25 mouse cellular contexts compared by ENCODE assay signal in genomic region chrX:70094259-70094658, GRCm38 (mm10).
DNase-seq lines count a peak whose midpoint lies in the region; ATAC-seq and TF ChIP-seq lines count a peak whose summit lies in the region.
"Had no signal": no experiment of that assay in that cellular context is flagged by ENCODE, and none has a peak within 500 bp of the region (broad histone marks: within the 10 kb centered on the region; RNA-seq: fewer than 3 reads in every experiment).

No protein-coding gene starts in this region.

- H3K9me3 ChIP-seq in hindbrain, embryonic 14.5 days (ENCODE audit: control insufficient read depth, low read length): no peaks in the 10 kb centered on the region
- no peaks in the 10 kb centered on the region for H3K9me3 ChIP-seq in hindbrain, embryonic 12.5 days (replicated peaks)
- no peaks in the 10 kb centered on the region for H3K9me3 ChIP-seq in lung, embryonic 14.5 days (ENCODE audit: low read depth, low read length)
- no peaks in the 10 kb centered on the region for H3K9me3 ChIP-seq in lung, postnatal 0 days (ENCODE audit: low read length)
- H3K9me3 ChIP-seq in embryonic facial prominence, embryonic 12.5 days: no peaks in the 10 kb centered on the region
- no peaks in the 10 kb centered on the region for H3K9me3 ChIP-seq in midbrain, embryonic 16.5 days (replicated peaks; ENCODE audit: control insufficient read depth, low read length, poor library complexity, severe bottlenecking)
- H3K9me3 ChIP-seq: forebrain, embryonic 12.5 days; heart, embryonic 10.5 days; neural tube, embryonic 15.5 days had no signal

- no peak overlapping the region for H3K27ac ChIP-seq in hindbrain, embryonic 14.5 days
- no peak overlapping the region for H3K27ac ChIP-seq in hindbrain, embryonic 12.5 days
- H3K27ac ChIP-seq in lung, embryonic 14.5 days (ENCODE audit: low read depth): no peak overlapping the region
- no peak overlapping the region for H3K27ac ChIP-seq in lung, postnatal 0 days (ENCODE audit: low read length)
- H3K27ac ChIP-seq in embryonic facial prominence, embryonic 12.5 days: no peak overlapping the region
- no peak overlapping the region for H3K27ac ChIP-seq in midbrain, embryonic 16.5 days (ENCODE audit: low read length)
- H3K27ac ChIP-seq: forebrain, embryonic 12.5 days; heart, embryonic 10.5 days; left cerebral cortex, adult 2 months; neural tube, embryonic 15.5 days; stomach, postnatal 0 days had no signal

- H3K36me3 ChIP-seq in hindbrain, embryonic 14.5 days (replicated peaks; ENCODE audit: control insufficient read depth, insufficient read depth): no peaks in the 10 kb centered on the region
- H3K36me3 ChIP-seq in hindbrain, embryonic 12.5 days: no peaks in the 10 kb centered on the region
- H3K36me3 ChIP-seq in lung, embryonic 14.5 days (ENCODE audit: insufficient read depth): no peaks in the 10 kb centered on the region
- H3K36me3 ChIP-seq in lung, postnatal 0 days (ENCODE audit: insufficient read depth, low read length): no peaks in the 10 kb centered on the region
- no peaks in the 10 kb centered on the region for H3K36me3 ChIP-seq in embryonic facial prominence, embryonic 12.5 days
- no peaks in the 10 kb centered on the region for H3K36me3 ChIP-seq in midbrain, embryonic 16.5 days (ENCODE audit: control insufficient read depth, insufficient read depth, low read length)
- H3K36me3 ChIP-seq: forebrain, embryonic 12.5 days; heart, embryonic 10.5 days; neural tube, embryonic 15.5 days had no signal

- ATAC-seq in hindbrain, embryonic 14.5 days (ENCODE audit: low FRiP score): no peak
- no peak for ATAC-seq in hindbrain, embryonic 12.5 days (ENCODE audit: low FRiP score)
- no peak for ATAC-seq in lung, embryonic 14.5 days (ENCODE audit: insufficient read depth)
- ATAC-seq in lung, postnatal 0 days: no peak
- ATAC-seq in embryonic facial prominence, embryonic 12.5 days (ENCODE audit: insufficient number of reproducible peaks, insufficient read depth, low FRiP score, low TSS enrichment): peak; percentile 35; the same call in 1 of the 2 replicates
- ATAC-seq in midbrain, embryonic 16.5 days: no peak
- no peak for ATAC-seq in frontal cortex, adult (ENCODE audit: low TSS enrichment)
- ATAC-seq: CD4-positive, CD25-positive, alpha-beta regulatory T cell, adult 4 months; inflammation-experienced regulatory T-cells, adult 6 months; liver, postnatal 0 days had no signal

- no peak for TF ChIP-seq CTCF in lung, embryonic 14.5 days (IDR thresholded peaks at IDR 0.05; ENCODE audit: low read depth)
- no peak for TF ChIP-seq CTCF in lung, postnatal 0 days (IDR thresholded peaks at IDR 0.05)

- H3K4me3 ChIP-seq in hindbrain, embryonic 14.5 days (replicated peaks; ENCODE audit: low read length): no peak overlapping the region
- no peak overlapping the region for H3K4me3 ChIP-seq in hindbrain, embryonic 12.5 days
- no peak overlapping the region for H3K4me3 ChIP-seq in lung, embryonic 14.5 days (ENCODE audit: low read depth, low read length)
- H3K4me3 ChIP-seq in lung, postnatal 0 days (ENCODE audit: low read depth, low read length): no peak overlapping the region
- H3K4me3 ChIP-seq in embryonic facial prominence, embryonic 12.5 days: no peak overlapping the region
- no peak overlapping the region for H3K4me3 ChIP-seq in midbrain, embryonic 16.5 days (ENCODE audit: low read depth, low read length)
- H3K4me3 ChIP-seq: forebrain, embryonic 12.5 days; heart, embryonic 10.5 days; left cerebral cortex, adult 2 months; neural tube, embryonic 15.5 days had no signal

- no peaks in the 10 kb centered on the region for H3K4me1 ChIP-seq in hindbrain, embryonic 14.5 days (replicated peaks; ENCODE audit: control insufficient read depth, insufficient read depth, low read length)
- no peaks in the 10 kb centered on the region for H3K4me1 ChIP-seq in hindbrain, embryonic 12.5 days
- H3K4me1 ChIP-seq in lung, embryonic 14.5 days (ENCODE audit: insufficient read depth): no peaks in the 10 kb centered on the region
- H3K4me1 ChIP-seq in lung, postnatal 0 days (ENCODE audit: insufficient read depth, low read depth, low read length): no peaks in the 10 kb centered on the region
- H3K4me1 ChIP-seq in embryonic facial prominence, embryonic 12.5 days: no peaks in the 10 kb centered on the region; the same call in 1 of the 2 replicates
- H3K4me1 ChIP-seq in midbrain, embryonic 16.5 days (ENCODE audit: control insufficient read depth, insufficient read depth, low read length): no peaks in the 10 kb centered on the region
- H3K4me1 ChIP-seq: forebrain, embryonic 12.5 days; heart, embryonic 10.5 days; neural tube, embryonic 15.5 days had no signal

- TF ChIP-seq EP300 in lung, postnatal 0 days (IDR thresholded peaks at IDR 0.05): no peak

- WGBS in hindbrain, embryonic 14.5 days: 42% methylated on average over 4 of the region's 4 CpGs
- WGBS in hindbrain, embryonic 12.5 days: 42% methylated on average over 4 of the region's 4 CpGs
- WGBS in lung, embryonic 14.5 days: 30% methylated on average over 4 of the region's 4 CpGs
- WGBS in lung, postnatal 0 days: 42% methylated on average over 4 of the region's 4 CpGs
- 17% methylated on average over 4 of the region's 4 CpGs for WGBS in embryonic facial prominence, embryonic 12.5 days
- WGBS in midbrain, embryonic 16.5 days: 49% methylated on average over 4 of the region's 4 CpGs

- no peak overlapping the region for H3K4me2 ChIP-seq in hindbrain, embryonic 14.5 days (replicated peaks)
- no peak overlapping the region for H3K4me2 ChIP-seq in hindbrain, embryonic 12.5 days (replicated peaks)
- H3K4me2 ChIP-seq in lung, embryonic 14.5 days: no peak overlapping the region
- H3K4me2 ChIP-seq in lung, postnatal 0 days (replicated peaks; ENCODE audit: low read depth, low read length): no peak overlapping the region
- H3K4me2 ChIP-seq in embryonic facial prominence, embryonic 12.5 days (replicated peaks): no peak overlapping the region
- H3K4me2 ChIP-seq in midbrain, embryonic 16.5 days (ENCODE audit: low read length): no peak overlapping the region
- H3K4me2 ChIP-seq: forebrain, embryonic 12.5 days; liver, embryonic 11.5 days; midbrain, embryonic 11.5 days; neural tube, embryonic 15.5 days had no signal

- no peak overlapping the region for H3K9ac ChIP-seq in hindbrain, embryonic 14.5 days
- no peak overlapping the region for H3K9ac ChIP-seq in hindbrain, embryonic 12.5 days
- no peak overlapping the region for H3K9ac ChIP-seq in lung, embryonic 14.5 days
- no peak overlapping the region for H3K9ac ChIP-seq in lung, postnatal 0 days (replicated peaks; ENCODE audit: low read depth)
- no peak overlapping the region for H3K9ac ChIP-seq in embryonic facial prominence, embryonic 12.5 days
- no peak overlapping the region for H3K9ac ChIP-seq in midbrain, embryonic 16.5 days (ENCODE audit: low read depth, low read length)
- H3K9ac ChIP-seq: forebrain, embryonic 12.5 days; liver, postnatal 0 days; neural tube, embryonic 15.5 days had no signal

- no peaks in the 10 kb centered on the region for H3K27me3 ChIP-seq in hindbrain, embryonic 14.5 days (ENCODE audit: control insufficient read depth, insufficient read depth, low read length)
- H3K27me3 ChIP-seq in hindbrain, embryonic 12.5 days: no peaks in the 10 kb centered on the region
- H3K27me3 ChIP-seq in lung, embryonic 14.5 days (ENCODE audit: insufficient read depth, low read length): no peaks in the 10 kb centered on the region
- H3K27me3 ChIP-seq in lung, postnatal 0 days (replicated peaks; ENCODE audit: insufficient read depth, low read length): no peaks in the 10 kb centered on the region
- H3K27me3 ChIP-seq in embryonic facial prominence, embryonic 12.5 days: no peaks in the 10 kb centered on the region
- no peaks in the 10 kb centered on the region for H3K27me3 ChIP-seq in midbrain, embryonic 16.5 days (ENCODE audit: control insufficient read depth, insufficient read depth, low read depth, low read length)
- H3K27me3 ChIP-seq: forebrain, embryonic 12.5 days; neural tube, embryonic 15.5 days had no signal

- peak; percentile 24 for DNase-seq in hindbrain, embryonic 14.5 days (ENCODE audit: low spot score)
- DNase-seq in lung, embryonic 14.5 days: peak; percentile 0
- no peak for DNase-seq in lung, postnatal 0 days (ENCODE audit: low spot score)
- DNase-seq: adrenal gland, postnatal 36 days; cerebellum, adult 11-12 months; heart, postnatal 4 days; kidney, adult 2 months; kidney, postnatal 4 days; liver, postnatal 0 days; lung, postnatal 14 days; thymus, adult 2 months; thymus, postnatal 4 days had no signal
